Mouse (Mus musculus) liver, postnatal 0 days (tissue): ENCODE results near the gene Cish. TPM values are rescaled to one million over a fixed set of nuclear protein-coding genes. Genes with fewer than 3 reads are reported as not detected.
A peak's percentile ranks its signal among the peaks of the same experiment; 100 is the strongest.

Experiments used
- ATAC-seq: fragments of 200-750 bp; cut with Nextera tagmentation; 2 replicates; pipeline ENCODE4 v1.8.0; 2017; ENCODE audit warnings: mild to moderate bottlenecking, moderate library complexity
- DNase-seq: peaks from one replicate; pipeline ENCODE4 v3.0.0-alpha.2; 2016
- H3K27ac ChIP-seq: fragments of 300-500 bp; sonication (generic); 2 replicates; pipeline ENCODE4 v1.5.1; 2014; ENCODE audit warnings: antibody characterized with exemption, moderate library complexity, mild to moderate bottlenecking, low read depth
- H3K27me3 ChIP-seq: fragments of 300-500 bp; sonication (generic); 2 replicates; pipeline ENCODE4 v1.6.1; 2014; ENCODE audit warnings: low read length, control low read depth, mixed read lengths; ENCODE audit not compliant: insufficient read depth
- H3K36me3 ChIP-seq: fragments of 300-500 bp; sonication (generic); replicated peaks from 2 replicates; pipeline ENCODE4 v1.6.1; 2014; ENCODE audit warnings: mild to moderate bottlenecking, control low read depth, low read length, moderate library complexity, mixed read lengths; ENCODE audit not compliant: insufficient read depth
- H3K4me1 ChIP-seq: fragments of 300-500 bp; sonication (generic); 2 replicates; pipeline ENCODE4 v1.6.1; 2014; ENCODE audit warnings: antibody characterized with exemption, mild to moderate bottlenecking, control low read depth; ENCODE audit not compliant: insufficient read depth
- H3K4me2 ChIP-seq: fragments of 300-500 bp; sonication (generic); 2 replicates; pipeline ENCODE4 v1.6.1; 2014; ENCODE audit warnings: low read depth, mild to moderate bottlenecking, low read length, moderate library complexity, mixed read lengths
- H3K4me3 ChIP-seq: fragments of 300-500 bp; sonication (generic); 2 replicates; pipeline ENCODE4 v1.5.1; 2014; ENCODE audit warnings: low read depth, low read length
- H3K9ac ChIP-seq: fragments of 300-500 bp; sonication (generic); replicated peaks from 2 replicates; pipeline ENCODE4 v1.6.1; 2014; ENCODE audit warnings: mild to moderate bottlenecking, moderate library complexity
- H3K9me3 ChIP-seq: fragments of 300-500 bp; sonication (generic); 2 replicates; pipeline ENCODE4 v1.6.1; 2016; ENCODE audit warnings: mild to moderate bottlenecking, control low read depth, low read length, mixed read lengths
- CTCF ChIP-seq: sonication (generic); IDR thresholded peaks from 2 replicates; pipeline ENCODE4 v1.5.1; 2016; ENCODE audit warnings: antibody characterized with exemption, low read depth
- EP300 ChIP-seq: IDR thresholded peaks from 2 replicates; pipeline ENCODE4 v1.6.1; 2016; ENCODE audit warnings: antibody characterized with exemption, low read depth, mild to moderate bottlenecking
- WGBS: fragments of 180-500 bp; shearing (Covaris S2); extraction: QIAGEN DNeasy Blood & Tissue Kit; methylation state at CpG from one replicate; pipeline ENCODE4 v1.1.7; 2014; ENCODE audit not compliant: insufficient replicate concordance; 5-methylcytosine and 5-hydroxymethylcytosine counted together
- polyA plus RNA-seq: library from polyadenylated mRNA; unstranded; fragments of >200 nt; fragmentation: Nextera tagmentation; extraction: Ambion mirVana; gene quantifications from 2 replicates; pipeline ENCODE4 v1.2.1, GENCODE M21; 2015

The Cish gene
- polyA plus RNA-seq, 1 experiment from 2014 or later, result 21.9 TPM

DNA sequence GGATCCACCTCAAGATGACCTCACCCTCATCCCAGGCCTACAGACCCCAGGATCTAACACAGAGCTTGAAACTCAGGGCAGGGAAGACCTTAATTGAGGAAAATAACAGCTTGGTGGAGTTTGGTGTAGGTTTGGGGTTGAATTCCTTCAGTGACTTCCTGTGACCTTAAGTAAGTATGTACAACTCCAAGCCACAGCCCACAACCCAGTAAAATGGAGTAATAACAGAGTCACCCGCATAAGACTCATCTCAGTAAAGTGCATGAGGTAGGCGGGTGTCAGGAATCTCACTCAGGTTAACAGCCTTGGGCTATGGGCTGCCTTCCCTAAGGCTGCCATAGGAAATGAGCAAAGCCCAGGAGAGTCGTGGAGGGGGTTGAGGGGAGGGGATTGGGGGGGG lies 31.1 kb upstream of the Cish start:
- Histone ChIP-seq H3K36me3 (no peaks in the 10 kb centered on the region), H3K9me3 (no peaks in the 10 kb centered on the region), H3K4me2 (no peak overlapping the region), H3K27me3 (no peaks in the 10 kb centered on the region), H3K27ac (no peak overlapping the region), H3K4me3 (no peak overlapping the region), H3K4me1 (0 out of 2 replicates have a peak, but pooled peaks cover 3% of the 10 kb centered on the region), H3K9ac (no peak overlapping the region)
- DNase-seq, result no peak
- TF ChIP-seq CTCF, result no peak
- TF ChIP-seq EP300, result no peak
- 48% methylated on average over 3 of the region's 3 CpGs for WGBS
- ATAC-seq, result no peak

DNA sequence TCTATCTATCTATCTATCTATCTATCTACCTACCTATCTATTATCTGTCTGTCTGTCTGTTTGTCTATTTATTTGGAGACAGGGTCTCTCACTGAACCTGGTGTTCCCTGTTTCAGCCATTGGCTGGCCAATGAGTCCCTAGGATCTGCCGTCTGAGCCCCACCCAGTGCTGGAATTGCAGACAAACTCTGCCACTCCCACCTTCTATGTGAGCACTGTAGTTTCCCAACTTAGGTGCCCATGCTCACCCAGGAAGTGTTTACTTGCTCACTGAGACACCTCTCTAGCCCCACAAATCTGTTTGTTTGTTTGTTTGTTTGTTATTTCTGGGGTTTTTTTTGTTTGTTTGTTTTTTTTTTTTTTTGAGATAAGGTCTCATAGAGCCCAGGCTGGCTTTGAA lies 28.8 kb upstream of the Cish start:
- WGBS, result 56% methylated on average over 1 of the region's 1 CpGs
- Histone ChIP-seq H3K27me3 (no peaks in the 10 kb centered on the region), H3K4me2 (no peak overlapping the region), H3K27ac (no peak overlapping the region), H3K9me3 (no peaks in the 10 kb centered on the region), H3K4me1 (peaks cover 10% of the 10 kb centered on the region), H3K9ac (no peak overlapping the region), H3K4me3 (no peak overlapping the region), H3K36me3 (no peaks in the 10 kb centered on the region)
- no peak for ATAC-seq
- DNase-seq, result no peak
- TF ChIP-seq EP300 (no peak), CTCF (no peak)

DNA sequence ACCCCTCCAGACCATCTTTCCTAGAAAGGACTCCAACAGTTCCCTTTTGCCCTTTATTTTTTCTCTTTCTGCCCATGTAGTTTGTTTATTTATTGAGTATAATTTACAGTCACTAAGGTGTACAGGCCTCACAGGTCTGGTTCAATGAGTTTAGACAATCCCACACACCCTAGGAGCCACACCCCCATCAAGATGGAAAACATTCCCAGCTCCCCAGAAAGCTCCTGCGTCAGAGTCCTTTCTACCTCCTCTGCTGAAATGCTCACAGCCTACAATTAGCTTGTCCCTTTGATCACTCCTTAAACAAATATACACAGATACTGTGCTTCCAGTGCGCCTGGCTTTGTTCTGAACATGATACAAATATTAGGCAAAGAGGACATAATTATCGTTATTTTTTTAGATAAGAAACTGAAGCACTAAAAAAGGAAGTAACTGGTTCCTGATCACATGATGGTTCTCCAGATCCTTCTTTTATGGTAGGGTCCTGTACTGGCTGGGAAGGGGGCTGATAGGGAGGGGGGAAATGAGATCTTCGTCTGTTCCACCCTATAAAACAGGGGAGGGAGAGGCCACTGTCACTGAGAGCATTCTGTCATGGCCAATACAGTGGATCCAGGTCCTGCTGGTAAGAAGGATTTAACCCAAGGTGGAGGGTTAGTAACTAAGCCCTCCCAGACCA lies 28.0 kb upstream of the Cish start:
- Histone ChIP-seq H3K4me2 (no peak overlapping the region), H3K4me3 (no peak overlapping the region), H3K36me3 (no peaks in the 10 kb centered on the region), H3K27me3 (no peaks in the 10 kb centered on the region), H3K4me1 (peaks cover 10% of the 10 kb centered on the region), H3K9me3 (no peaks in the 10 kb centered on the region), H3K27ac (no peak overlapping the region), H3K9ac (no peak overlapping the region)
- DNase-seq (no peak), ATAC-seq (no peak)
- TF ChIP-seq CTCF (no peak), EP300 (no peak)
- WGBS, result 27% methylated on average over 4 of the region's 4 CpGs

- Histone ChIP-seq H3K9ac (no peak overlapping the region), H3K36me3 (no peaks in the 10 kb centered on the region), H3K9me3 (no peaks in the 10 kb centered on the region), H3K27me3 (no peaks in the 10 kb centered on the region), H3K4me1 (peaks cover 10% of the 10 kb centered on the region), H3K4me2 (no peak overlapping the region), H3K27ac (no peak overlapping the region), H3K4me3 (no peak overlapping the region)
- TF ChIP-seq EP300, result no peak
- TF ChIP-seq CTCF, result no peak
- 66% methylated on average over 1 of the region's 1 CpGs for WGBS
- DNase-seq, result no peak
- ATAC-seq, result no peak
These were observed 26.1 kb upstream of the Cish start for GRCm38 (mm10) chr9:107269772-107270171.

DNA sequence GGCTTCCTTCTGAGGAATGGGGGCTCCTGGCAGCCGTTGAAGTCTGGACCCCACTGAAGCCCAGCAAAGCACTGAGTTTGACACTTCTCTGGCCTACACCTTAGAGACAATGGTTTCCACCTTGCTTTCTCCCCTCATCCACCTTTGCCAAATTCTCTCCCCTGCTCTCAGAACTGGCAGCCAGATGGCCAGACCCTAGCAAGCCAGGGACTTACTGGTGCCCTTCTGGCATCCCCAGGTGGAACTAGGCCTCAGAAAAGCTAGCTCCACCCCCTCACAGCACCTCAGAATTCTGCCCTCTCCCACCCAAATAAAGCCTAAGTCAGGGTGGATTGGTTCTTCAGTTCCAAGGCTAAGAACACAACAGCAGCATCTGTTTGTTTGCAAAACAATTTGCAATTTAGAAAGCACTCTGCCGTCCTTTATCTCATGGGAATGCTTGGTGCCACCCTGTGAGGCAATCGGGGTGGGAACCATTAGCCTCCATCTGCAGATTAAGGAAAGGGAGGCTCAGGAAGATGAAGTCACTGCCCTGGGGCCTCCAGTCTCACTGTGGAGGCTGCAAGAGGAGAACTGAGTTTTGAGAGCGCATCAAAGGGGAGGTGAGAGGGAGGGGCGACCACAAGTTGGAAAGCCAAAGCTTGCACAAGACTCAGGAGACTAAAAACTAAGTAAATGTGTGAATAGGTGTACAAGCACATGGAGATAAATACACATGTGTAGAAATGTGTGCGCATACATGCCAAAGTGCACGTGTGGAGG lies 24.5 kb upstream of the Cish start:
- Histone ChIP-seq H3K27ac (no peak overlapping the region), H3K4me3 (no peak overlapping the region), H3K4me1 (peaks cover 10% of the 10 kb centered on the region), H3K9me3 (no peaks in the 10 kb centered on the region), H3K4me2 (no peak overlapping the region), H3K36me3 (no peaks in the 10 kb centered on the region), H3K9ac (no peak overlapping the region), H3K27me3 (no peaks in the 10 kb centered on the region)
- DNase-seq, result no peak
- no peak for ATAC-seq
- WGBS, result 48% methylated on average over 7 of the region's 7 CpGs
- no peak for TF ChIP-seq CTCF
- no peak for TF ChIP-seq EP300

GRCm38 (mm10) chr9:107272284-107272683 lies 23.5 kb upstream of the Cish start:
- H3K4me1 ChIP-seq, result peaks cover 7% of the 10 kb centered on the region
- DNase-seq, result no peak
- H3K27me3 ChIP-seq, result no peaks in the 10 kb centered on the region
- no peak overlapping the region for H3K4me2 ChIP-seq
- no peaks in the 10 kb centered on the region for H3K36me3 ChIP-seq
- peak; percentile 72 for ATAC-seq
- no peak overlapping the region for H3K27ac ChIP-seq
- WGBS, result 34% methylated on average over 4 of the region's 4 CpGs
- no peak overlapping the region for H3K4me3 ChIP-seq
- H3K9ac ChIP-seq, result no peak overlapping the region
- no peaks in the 10 kb centered on the region for H3K9me3 ChIP-seq
- TF ChIP-seq CTCF (no peak), EP300 (0 out of 2 replicates have a peak, but pooled peaks have one; percentile 38)
